In the genomic region with DNA sequence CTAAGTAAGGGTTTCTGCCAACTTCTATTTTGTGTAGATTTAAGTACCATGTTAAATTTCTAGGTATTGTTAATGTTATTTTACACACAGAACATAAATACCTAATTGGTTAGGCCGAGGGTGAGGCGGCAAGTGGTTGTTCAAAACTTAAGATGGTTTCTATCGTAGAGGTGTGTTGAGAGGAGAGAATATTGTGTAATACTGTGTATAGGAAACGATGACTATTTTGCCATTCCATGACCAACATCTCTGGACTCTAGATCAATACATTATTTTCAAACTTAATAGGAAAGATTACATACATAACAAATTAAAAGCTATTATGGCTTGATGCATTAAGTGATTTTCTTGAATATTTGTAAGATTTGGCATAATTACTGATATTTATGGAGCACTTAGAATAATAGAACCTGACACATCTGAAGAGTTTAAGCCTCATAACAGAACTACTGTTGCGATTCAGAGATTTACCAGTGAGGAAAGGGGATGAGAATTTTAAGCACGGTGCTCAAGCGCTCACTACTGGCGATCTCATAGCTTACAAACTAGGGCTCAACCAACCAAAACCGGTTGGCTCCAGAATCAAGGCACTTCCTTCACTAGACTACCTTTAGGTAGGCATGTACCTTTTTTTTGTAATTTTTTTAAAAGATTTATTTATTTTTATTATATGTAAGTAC, we compare ENCODE assay signal across 8 mouse cellular contexts. TPM values are rescaled to one million over a fixed set of nuclear protein-coding genes. Genes with fewer than 3 reads are reported as not detected.
DNase-seq lines count a peak whose midpoint lies in the region; ATAC-seq and TF ChIP-seq lines count a peak whose summit lies in the region.

No protein-coding gene starts in this region.

- no peak for ATAC-seq in erythroid progenitor cell, adult 5-6 weeks (replicated peaks; ENCODE audit: low FRiP score, poor library complexity, severe bottlenecking)

- no peaks in the 10 kb centered on the region for H3K27me3 ChIP-seq in splenic B cell, adult 2 months (ENCODE audit: control insufficient read depth, insufficient read depth, low read length, poor library complexity, severe bottlenecking)

- no peak for TF ChIP-seq CTCF in embryonic fibroblast, embryonic 13.5 days (IDR thresholded peaks at IDR 0.05; ENCODE audit: borderline replicate concordance, insufficient read depth, low read length)

- peak; percentile 10 for DNase-seq in thymus, postnatal 14 days
- no peak for DNase-seq in thymus, postnatal 0 days (ENCODE audit: low spot score)
- DNase-seq in kidney, postnatal 14 days, result peak; percentile 15
- peak; percentile 6 for DNase-seq in splenic B cell, adult 2 months (ENCODE audit: low read depth, low spot score)
- DNase-seq in ovary, adult 18-20 months (ENCODE audit: low spot score), result no peak
- no peak for DNase-seq in MN1 (ENCODE audit: low spot score)

- no peak for TF ChIP-seq POLR2A in embryonic fibroblast, embryonic 13.5 days (IDR thresholded peaks at IDR 0.05; ENCODE audit: low read depth, low read length)

- no peaks in the 10 kb centered on the region for H3K36me3 ChIP-seq in splenic B cell, adult 2 months (ENCODE audit: control insufficient read depth, insufficient read depth, low read length, poor library complexity, severe bottlenecking)

- H3K27ac ChIP-seq in embryonic fibroblast, embryonic 13.5 days (ENCODE audit: insufficient read depth, low read length), result no peak overlapping the region

- no peaks in the 10 kb centered on the region; the same call in 1 of the 2 replicates for H3K4me1 ChIP-seq in embryonic fibroblast, embryonic 13.5 days (ENCODE audit: control insufficient read depth, insufficient read depth, low read length)

- peak overlapping the region; percentile 87 for H3K4me3 ChIP-seq in embryonic fibroblast, embryonic 13.5 days (ENCODE audit: insufficient read depth, low read length)

RNA-seq across cellular contexts. Expression of gene Rbbp7, which starts 1.7 kb away (rescaled TPM):
- 367 and 379 TPM in 2 replicates for polyA plus RNA-seq in thymus, postnatal 0 days (2015; fragmentation: Nextera tagmentation; extraction: Ambion mirVana)
- 343 and 367 TPM in 2 replicates for polyA plus RNA-seq in embryonic fibroblast, embryonic 13.5 days (2011; ENCODE audit: insufficient read length, low read depth, missing spikeins)
- 108 and 135 TPM in 2 replicates for total RNA-seq in erythroid progenitor cell, adult 5-6 weeks (2015; ENCODE audit: low replicate concordance)
- 57.2 and 111 TPM in 2 replicates for total RNA-seq in erythroid progenitor cell, adult 5-6 weeks (2017; ENCODE audit: low replicate concordance)

Comparison
In these comparisons a context has a peak if more than half of its experiments do, and no peak if none do; other contexts are left out.
1. DNase-seq: peak in thymus, postnatal 14 days (single experiment), kidney, postnatal 14 days (single experiment) and splenic B cell, adult 2 months (single experiment); none in thymus, postnatal 0 days (single experiment), ovary, adult 18-20 months (single experiment) and MN1 (single experiment).